Mouse (Mus musculus) testis, adult 2 months (tissue): ENCODE measurements around the gene Ppp1r14b.

Source experiments
- CTCF ChIP-seq: fragments of 200-500 bp; IDR thresholded peaks from 2 replicates; pipeline ENCODE4 v1.5.1; 2012; ENCODE audit warnings: low read depth, mild to moderate bottlenecking, inconsistent platforms, low read length, moderate library complexity; ENCODE audit not compliant: control insufficient read depth, insufficient read depth, insufficient replicate concordance
- POLR2A ChIP-seq: fragments of 200-500 bp; IDR thresholded peaks from 2 replicates; pipeline ENCODE4 v1.6.1; 2012; ENCODE audit warnings: low read depth, mild to moderate bottlenecking, inconsistent platforms, low read length, moderate library complexity; ENCODE audit not compliant: control insufficient read depth

- no peak for TF ChIP-seq CTCF
- no peak for TF ChIP-seq POLR2A
Observed at GRCm38 (mm10) chr19:6999360-7000063, 24.7 kb downstream of the Ppp1r14b start.
